Comparison of ENCODE assay signal across 7 mouse cellular contexts in the genomic region with DNA sequence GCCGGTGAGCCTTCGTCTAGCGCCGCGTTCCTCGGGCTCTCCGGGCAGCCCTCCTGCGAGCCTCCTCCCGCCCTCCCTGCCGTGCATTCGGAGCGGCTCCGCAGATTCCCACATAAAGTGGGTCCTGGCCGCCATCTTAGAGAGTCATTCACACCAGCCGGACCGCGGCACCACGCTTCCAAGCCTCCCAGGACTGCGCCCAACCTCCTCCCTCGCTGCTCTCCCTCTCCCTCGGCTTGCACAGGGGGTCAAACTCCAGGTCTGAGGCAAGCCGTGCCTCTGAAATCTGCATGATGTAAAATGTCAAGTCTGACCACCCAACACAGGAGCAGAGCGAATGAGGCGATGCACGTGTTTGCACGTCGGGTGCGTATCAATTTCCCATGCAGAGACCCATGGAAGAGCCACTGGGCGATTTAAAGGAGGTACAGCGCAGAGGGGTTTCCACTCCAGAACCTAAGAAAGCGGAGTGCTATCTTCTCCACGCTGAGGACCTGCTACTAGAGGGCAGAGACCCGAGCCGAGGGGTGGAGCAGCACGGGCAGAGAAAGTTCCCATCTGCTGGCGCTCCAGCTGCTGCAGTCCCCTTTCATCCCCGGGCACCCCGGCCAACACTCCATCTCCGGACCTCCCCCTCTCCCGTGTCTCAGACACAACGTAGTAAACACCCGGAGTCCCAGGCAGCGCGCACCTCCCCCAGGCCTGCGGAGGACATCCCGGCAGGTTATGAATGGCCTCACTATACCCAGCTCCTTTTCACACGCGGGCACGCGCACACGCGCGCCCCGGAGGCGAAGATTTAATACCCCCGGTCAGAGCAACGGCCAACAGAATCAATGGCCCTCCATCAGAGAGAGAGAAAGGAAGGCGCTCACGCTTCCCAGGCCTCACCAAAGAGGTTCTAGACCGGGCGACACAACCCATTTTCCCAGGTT. TPM values are rescaled to one million over a fixed set of nuclear protein-coding genes. Genes with fewer than 3 reads are reported as not detected.
A peak's percentile ranks its signal among the peaks of the same experiment; 100 is the strongest.
DNase-seq lines count a peak whose midpoint lies in the region; ATAC-seq and TF ChIP-seq lines count a peak whose summit lies in the region.

No protein-coding gene starts in this region.

- WGBS in intestine, embryonic 14.5 days = under 1% methylated on average over 61 of the region's 61 CpGs
- WGBS in small intestine, adult 2 months = under 1% methylated on average over 61 of the region's 61 CpGs

- no peaks in the 10 kb centered on the region for H3K9me3 ChIP-seq in intestine, embryonic 14.5 days (ENCODE audit: control insufficient read depth, low read length)

- no peak for TF ChIP-seq POLR2A in small intestine, adult 2 months (IDR thresholded peaks at IDR 0.05; ENCODE audit: low read depth, low read length)

- H3K4me3 ChIP-seq in gastrocnemius, adult 2 months = peak overlapping the region; percentile 82
- H3K4me3 ChIP-seq in intestine, embryonic 14.5 days (ENCODE audit: low read depth, low read length) = peak overlapping the region; percentile 88
- peak overlapping the region; percentile 90 for H3K4me3 ChIP-seq in small intestine, adult 2 months (ENCODE audit: low read depth, low read length)

- TF ChIP-seq CTCF in gastrocnemius, adult 2 months (IDR thresholded peaks at IDR 0.05) = no peak
- no peak for TF ChIP-seq CTCF in small intestine, adult 2 months (IDR thresholded peaks at IDR 0.05; ENCODE audit: extremely low read depth, insufficient read length, insufficient replicate concordance, low read depth, low read length)

- DNase-seq in adrenal gland, postnatal 10 days = peak; percentile 76
- peak; percentile 72 for DNase-seq in gastrocnemius, adult 2 months
- DNase-seq in intestine, embryonic 14.5 days (ENCODE audit: low spot score) = peak; percentile 90
- peak; percentile 64 to 69 for DNase-seq in left cerebral cortex, postnatal 25 days (ENCODE audit: low spot score in 2 of 2)
- DNase-seq in mesoderm, embryonic 11.5 days (ENCODE audit: low read depth, low spot score) = peak; percentile 93

- peak; percentile 9 for ATAC-seq in common myeloid progenitor, adult 5-6 weeks (replicated peaks; ENCODE audit: low read depth, poor library complexity, severe bottlenecking)
- ATAC-seq in intestine, embryonic 14.5 days (replicated peaks; ENCODE audit: low FRiP score, low TSS enrichment, low read depth) = peak; percentile 34; the same call in 1 of the 2 replicates

- H3K4me1 ChIP-seq in intestine, embryonic 14.5 days (replicated peaks; ENCODE audit: control insufficient read depth, insufficient read depth, low read length) = peaks cover 11% of the 10 kb centered on the region; the same call in 1 of the 2 replicates
- H3K4me1 ChIP-seq in small intestine, adult 2 months (ENCODE audit: control insufficient read depth, insufficient read depth, insufficient read length, low read length) = peaks cover 4% of the 10 kb centered on the region; the same call in 1 of the 2 replicates

- H3K27ac ChIP-seq in gastrocnemius, adult 2 months = peak overlapping the region; percentile 97
- H3K27ac ChIP-seq in intestine, embryonic 14.5 days (ENCODE audit: low read depth) = peak overlapping the region; percentile 96
- H3K27ac ChIP-seq in small intestine, adult 2 months (ENCODE audit: insufficient read depth, low read depth, low read length) = peak overlapping the region; percentile 21

- H3K36me3 ChIP-seq in intestine, embryonic 14.5 days (ENCODE audit: control insufficient read depth, insufficient read depth, low read length) = no peaks in the 10 kb centered on the region
- no peaks in the 10 kb centered on the region for H3K36me3 ChIP-seq in small intestine, adult 2 months (ENCODE audit: control insufficient read depth, insufficient read depth, low read length)

- intact Hi-C loops in gastrocnemius, adult 2 months (cut with DNase I) = loop anchor here (5.0 kb wide), 2 partner anchors 34 to 79 kb away; no protein-coding TSS in a partner anchor
- intact Hi-C loops in left cerebral cortex, postnatal 25 days (cut with DNase I) = loop anchor here (2.0 to 5.0 kb wide), 3 partner anchors 34 to 92 kb away; partner anchors contain the start of gene Zbtb17

- peak overlapping the region; percentile 92 for H3K9ac ChIP-seq in intestine, embryonic 14.5 days (ENCODE audit: low read length)

- H3K4me2 ChIP-seq in intestine, embryonic 14.5 days (ENCODE audit: low read length) = peak overlapping the region; percentile 97

- H3K27me3 ChIP-seq in intestine, embryonic 14.5 days (replicated peaks; ENCODE audit: control insufficient read depth, insufficient read depth, low read length) = no peaks in the 10 kb centered on the region
- H3K27me3 ChIP-seq in small intestine, adult 2 months (ENCODE audit: control insufficient read depth, insufficient read depth, low read length) = no peaks in the 10 kb centered on the region

RNA-seq across cellular contexts. Expression of gene Spen, which starts 1.8 kb away (rescaled TPM):
- total RNA-seq in adrenal gland, postnatal 10 days (2021) = 10 to 100 TPM; 36.6 to 55.2 TPM
- 32.7 and 43.0 TPM in 2 replicates for total RNA-seq in common myeloid progenitor, adult 5-6 weeks (2017)
- total RNA-seq in gastrocnemius, adult 2 months (2021) = 10 to 100 TPM; 23.3 to 25.1 TPM
- 12.8 and 14.9 TPM in 2 replicates for polyA plus RNA-seq in intestine, embryonic 14.5 days (2014; fragmentation: Nextera tagmentation; extraction: Ambion mirVana)
- total RNA-seq in left cerebral cortex, postnatal 25 days (2021) = 10 to 100 TPM; 54.6 to 60.6 TPM
- 30.8 and 56.0 TPM in 2 replicates for polyA plus RNA-seq in small intestine, adult 2 months (2012; rRNA removed)

Comparison
In these comparisons a context has a peak if more than half of its experiments do, and no peak if none do; other contexts are left out.
1. Peak in every context shown above with its lines: DNase-seq, ATAC-seq, H3K4me3 ChIP-seq and H3K27ac ChIP-seq.
2. H3K27ac ChIP-seq: peak in every context shown above with its lines; median percentile 97 in gastrocnemius, adult 2 months; 96 in intestine, embryonic 14.5 days; 21 in small intestine, adult 2 months.